Mouse (Mus musculus): ENCODE measurements around the gene Aph1a.
"Not testable (repeated sequence)": the region's sequence is repeated elsewhere in the genome, so short reads cannot be mapped to it uniquely, and the experiment has no call there.

Gene Aph1a

GRCm38 (mm10) chr3:95889664-95890063 is 4.1 kb upstream of the Aph1a start:
- DNase-seq: no peak

- no peak for DNase-seq
Observed at GRCm38 (mm10) chr3:95891211-95892065, 2.3 kb upstream of the Aph1a start, which contains the start of gene BC028528. BC028528 (minus strand) TSS chr3:95892005.

- DNase-seq: no peak
Observed at GRCm38 (mm10) chr3:95892066-95893052, 1.4 kb upstream of the Aph1a start.

GRCm38 (mm10) chr3:95893126-95893525 is 643 bp upstream of the Aph1a start:
- DNase-seq: no peak

GRCm38 (mm10) chr3:95894317-95895160 is 770 bp downstream of the Aph1a start:
- DNase-seq: peak; percentile 71

GRCm38 (mm10) chr3:95895501-95895900 is 1.7 kb downstream of the Aph1a start:
- DNase-seq: not testable (repeated sequence)

- no peak for DNase-seq
Observed at GRCm38 (mm10) chr3:95899800-95900524, 6.2 kb downstream of the Aph1a start.

GRCm38 (mm10) chr3:95901616-95902372 is 8.0 kb downstream of the Aph1a start:
- no peak for DNase-seq

- no peak for DNase-seq
Observed at GRCm38 (mm10) chr3:95902373-95902625, 8.5 kb downstream of the Aph1a start.

- no peak for DNase-seq
Observed at GRCm38 (mm10) chr3:95902643-95903042, 8.9 kb downstream of the Aph1a start.

- DNase-seq: no peak
Observed at GRCm38 (mm10) chr3:95903753-95904502, 10.2 kb downstream of the Aph1a start.

- no peak for DNase-seq
Observed at GRCm38 (mm10) chr3:95904568-95904967, 10.8 kb downstream of the Aph1a start, which contains the start of gene Car14. Car14 (minus strand) TSS chr3:95904691.

GRCm38 (mm10) chr3:95905146-95905939 is 11.6 kb downstream of the Aph1a start:
- DNase-seq: peak; percentile 61

GRCm38 (mm10) chr3:95905940-95906492 is 12.2 kb downstream of the Aph1a start:
- no peak for DNase-seq

- no peak for DNase-seq
Observed at GRCm38 (mm10) chr3:95906860-95907259, 13.1 kb downstream of the Aph1a start.

- DNase-seq: no peak
Observed at GRCm38 (mm10) chr3:95907613-95908012, 13.8 kb downstream of the Aph1a start.

GRCm38 (mm10) chr3:95914706-95915105 is 20.9 kb downstream of the Aph1a start:
- no peak for DNase-seq

GRCm38 (mm10) chr3:95916760-95917159 is 23.0 kb downstream of the Aph1a start:
- no peak for DNase-seq

- not testable (repeated sequence) for DNase-seq
Observed at GRCm38 (mm10) chr3:95920532-95920931, 26.8 kb downstream of the Aph1a start.
